Mouse (Mus musculus) megakaryocyte, embryonic 14.5 days (primary cell): ENCODE data around the gene Serhl.

ENCODE experiments used
- FLI1 ChIP-seq: IDR thresholded peaks from 2 replicates; pipeline ENCODE4 v1.6.1; 2012; ENCODE audit warnings: low read length, inconsistent platforms, mixed read lengths
- GATA1 ChIP-seq: IDR thresholded peaks from 3 replicates; pipeline ENCODE4 v1.6.1; 2012; ENCODE audit warnings: mixed read lengths, low read length, inconsistent platforms, borderline replicate concordance

DNA sequence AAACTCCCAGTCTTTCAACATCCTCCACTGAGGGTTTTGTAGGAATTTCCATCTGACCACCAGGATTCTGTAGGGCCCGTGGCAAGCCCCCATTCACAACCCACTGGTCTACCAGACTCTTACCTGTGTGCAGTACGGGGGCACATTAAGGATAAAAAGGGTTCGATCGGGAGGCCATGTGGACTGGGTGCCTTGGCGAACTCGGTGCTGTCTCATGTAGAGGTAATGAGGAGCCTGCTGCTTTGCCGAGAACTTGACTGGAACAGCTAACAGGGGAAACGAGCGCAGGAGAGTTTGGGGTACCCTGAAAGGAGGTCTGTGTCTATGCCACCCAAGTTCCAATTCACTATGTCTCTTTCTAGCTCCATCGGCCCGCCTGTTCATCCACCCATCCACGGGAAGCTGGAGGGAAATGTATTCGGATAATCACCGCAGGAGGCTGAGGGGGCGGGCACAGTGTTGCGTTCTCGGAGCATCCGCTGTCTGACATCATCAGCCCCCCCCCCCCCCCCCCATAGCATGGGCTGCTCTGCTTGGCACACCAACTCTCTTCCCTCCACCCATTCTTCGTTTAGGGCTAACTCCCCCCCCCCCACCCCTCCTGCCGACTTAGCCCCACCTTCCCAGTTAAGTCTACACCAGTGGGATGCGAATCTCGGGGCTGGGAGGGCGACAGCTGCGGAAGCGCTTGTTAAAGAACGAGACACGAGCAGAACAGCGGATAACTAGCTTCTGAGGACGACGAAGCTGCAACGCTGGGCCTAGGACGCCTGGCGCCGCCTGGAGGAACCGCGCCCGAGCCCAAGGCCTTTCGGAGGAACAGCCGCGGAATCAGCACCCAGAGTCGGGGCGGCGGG lies 32.6 kb downstream of the Serhl start:
- TF ChIP-seq GATA1 (no peak), FLI1 (no peak)
